Mouse (Mus musculus) forebrain, embryonic 16.5 days (tissue): ENCODE data around the gene Il1b. TPM values are rescaled to one million over a fixed set of nuclear protein-coding genes. Genes with fewer than 3 reads are reported as not detected.

Experiments
- ATAC-seq: fragments of 200-750 bp; cut with Nextera tagmentation; 2 replicates; pipeline ENCODE4 v1.8.0; 2017; ENCODE audit warnings: mild to moderate bottlenecking, moderate library complexity
- H3K27ac ChIP-seq: fragments of 300-500 bp; sonication (generic); 2 replicates; pipeline ENCODE4 v1.5.1; 2014; ENCODE audit warnings: low read length, control low read depth
- H3K27me3 ChIP-seq: fragments of 300-500 bp; sonication (generic); replicated peaks from 2 replicates; pipeline ENCODE4 v1.6.1; 2014; ENCODE audit warnings: low read length; ENCODE audit not compliant: control insufficient read depth, insufficient read depth
- H3K36me3 ChIP-seq: fragments of 300-500 bp; sonication (generic); 2 replicates; pipeline ENCODE4 v1.6.1; 2014; ENCODE audit not compliant: control insufficient read depth, insufficient read depth
- H3K4me1 ChIP-seq: fragments of 300-500 bp; sonication (generic); replicated peaks from 2 replicates; pipeline ENCODE4 v1.6.1; 2014; ENCODE audit warnings: low read length; ENCODE audit not compliant: control insufficient read depth, insufficient read depth
- H3K4me2 ChIP-seq: fragments of 300-500 bp; sonication (generic); 2 replicates; pipeline ENCODE4 v1.6.1; 2014; ENCODE audit warnings: mild to moderate bottlenecking, low read length, control low read depth
- H3K4me3 ChIP-seq: fragments of 300-500 bp; sonication (generic); replicated peaks from 2 replicates; pipeline ENCODE4 v1.5.1; 2014; ENCODE audit warnings: mild to moderate bottlenecking, low read length, control low read depth
- H3K9ac ChIP-seq: fragments of 300-500 bp; sonication (generic); replicated peaks from 2 replicates; pipeline ENCODE4 v1.6.1; 2014; ENCODE audit warnings: low read depth, low read length, control low read depth
- H3K9me3 ChIP-seq: fragments of 300-500 bp; sonication (generic); 2 replicates; pipeline ENCODE4 v1.6.1; 2016; ENCODE audit warnings: low read length; ENCODE audit not compliant: control insufficient read depth
- WGBS: fragments of 180-500 bp; shearing (Covaris S2); extraction: QIAGEN DNeasy Blood & Tissue Kit; methylation state at CpG from one replicate; pipeline ENCODE4 v1.1.7; 2014; 5-methylcytosine and 5-hydroxymethylcytosine counted together
- polyA plus RNA-seq: library from polyadenylated mRNA; unstranded; fragments of >200 nt; fragmentation: Nextera tagmentation; extraction: Ambion mirVana; gene quantifications from 2 replicates; pipeline ENCODE4 v1.2.1, GENCODE M21; 2015

Gene Il1b
- polyA plus RNA-seq, 1 experiment from 2014 or later: not detected

GRCm38 (mm10) chr2:129314880-129315279 is 56.1 kb downstream of the Il1b start:
- Histone ChIP-seq H3K4me2 (no peak overlapping the region), H3K27me3 (no peaks in the 10 kb centered on the region), H3K36me3 (no peaks in the 10 kb centered on the region), H3K27ac (no peak overlapping the region), H3K4me3 (no peak overlapping the region), H3K4me1 (no peaks in the 10 kb centered on the region), H3K9me3 (no peaks in the 10 kb centered on the region), H3K9ac (no peak overlapping the region)
- no peak for ATAC-seq
- 75% methylated on average over 6 of the region's 6 CpGs for WGBS

Other genes with a start within 250 kb of the Il1b start
- gene Chchd5, start 241.4 kb downstream of the Il1b start, polyA plus RNA-seq: 20.1 and 23.5 TPM in 2 replicates
- 58.3 and 60.4 TPM in 2 replicates for gene Slc20a1, start 172.4 kb downstream of the Il1b start, polyA plus RNA-seq
- gene Ckap2l, start 73.9 kb downstream of the Il1b start, polyA plus RNA-seq: 17.6 and 23.9 TPM in 2 replicates
- 0.14 and 0.33 TPM in 2 replicates for gene Il1a, start 61.2 kb downstream of the Il1b start, polyA plus RNA-seq
- gene F830045P16Rik, start 165.5 kb upstream of the Il1b start, polyA plus RNA-seq: not detected in 2 replicates
- gene Sirpa, start 221.7 kb upstream of the Il1b start, polyA plus RNA-seq: 30.2 and 34.8 TPM in 2 replicates